Mouse (Mus musculus) adrenal gland, postnatal 25 days (tissue): Measurements from ENCODE around the gene Baiap2. TPM values are rescaled to one million over a fixed set of nuclear protein-coding genes. Genes with fewer than 3 reads are reported as not detected.
A peak's percentile ranks its signal among the peaks of the same experiment; 100 is the strongest.

Experiments used
- DNase-seq: peaks from one replicate; pipeline ENCODE4 v3.0.0; 2021; ENCODE audit warnings: mixed read lengths
- microRNA-seq, 2 experiments: library from miRNA; unstranded; fragments of <30 nt; microRNA quantifications; one replicate each; pipeline ENCODE4 v1.2.0; 2021
- total RNA-seq: library from RNA; stranded (reverse); gene quantifications from 2 replicates; pipeline ENCODE4 v1.2.3, GENCODE M21; 2021

The Baiap2 gene
- total RNA-seq, 1 experiment from 2014 or later: 12.0 TPM

DNA sequence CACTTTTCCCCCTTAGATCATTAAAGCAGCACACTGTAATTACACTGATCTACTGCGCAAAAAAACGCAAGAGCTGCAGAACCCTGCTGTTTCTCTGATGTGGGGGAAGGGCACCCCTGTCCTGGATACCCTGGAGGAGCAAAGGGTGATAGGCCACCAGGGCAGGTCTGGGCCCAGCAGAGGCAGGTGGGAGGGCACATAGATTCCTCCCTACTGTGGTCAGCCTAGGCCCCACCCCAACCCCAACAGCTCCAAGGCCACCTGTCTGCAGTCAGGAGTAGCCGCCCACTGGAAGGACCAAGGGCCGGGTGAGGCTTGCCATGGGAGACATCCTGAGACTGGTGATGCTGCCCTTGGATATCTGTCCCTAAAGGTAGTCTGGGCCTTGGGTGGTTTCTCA is 102.8 kb downstream of the Baiap2 start:
- DNase-seq: no peak

DNA sequence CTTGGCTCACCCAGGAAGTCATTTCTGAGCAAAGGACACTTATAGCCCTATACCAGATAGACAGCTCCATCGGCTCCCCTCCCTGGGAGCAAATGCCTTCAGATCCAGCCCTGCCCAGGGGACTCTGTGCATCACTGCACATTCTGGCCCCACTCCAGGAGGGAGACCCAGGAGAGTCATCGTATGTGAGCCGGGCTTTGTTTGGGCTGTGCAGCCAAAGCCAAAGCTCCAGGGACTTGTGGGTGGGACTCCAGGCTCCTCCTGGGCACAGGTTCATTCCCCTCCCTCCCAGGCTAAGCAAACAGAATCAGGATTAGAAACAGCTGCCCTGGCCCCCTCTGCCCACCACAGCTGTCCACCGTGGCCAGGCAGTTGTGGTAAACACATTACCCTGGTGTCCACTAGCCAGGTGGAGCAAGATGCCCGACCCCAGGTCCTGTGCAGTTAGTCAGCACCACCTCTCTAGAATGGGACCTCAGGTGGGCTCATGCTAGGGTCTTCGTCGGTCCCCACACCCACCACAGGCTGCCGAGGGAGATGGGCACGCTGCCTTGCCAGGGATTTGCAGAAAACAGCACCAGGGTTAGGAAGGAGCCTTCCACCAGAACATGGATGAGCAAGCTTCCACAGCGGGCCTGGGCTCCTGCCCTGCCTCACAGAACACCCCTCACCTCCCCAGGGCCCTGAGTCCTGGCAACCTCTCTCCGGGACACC is 103.4 kb downstream of the Baiap2 start:
- no peak for DNase-seq

DNA sequence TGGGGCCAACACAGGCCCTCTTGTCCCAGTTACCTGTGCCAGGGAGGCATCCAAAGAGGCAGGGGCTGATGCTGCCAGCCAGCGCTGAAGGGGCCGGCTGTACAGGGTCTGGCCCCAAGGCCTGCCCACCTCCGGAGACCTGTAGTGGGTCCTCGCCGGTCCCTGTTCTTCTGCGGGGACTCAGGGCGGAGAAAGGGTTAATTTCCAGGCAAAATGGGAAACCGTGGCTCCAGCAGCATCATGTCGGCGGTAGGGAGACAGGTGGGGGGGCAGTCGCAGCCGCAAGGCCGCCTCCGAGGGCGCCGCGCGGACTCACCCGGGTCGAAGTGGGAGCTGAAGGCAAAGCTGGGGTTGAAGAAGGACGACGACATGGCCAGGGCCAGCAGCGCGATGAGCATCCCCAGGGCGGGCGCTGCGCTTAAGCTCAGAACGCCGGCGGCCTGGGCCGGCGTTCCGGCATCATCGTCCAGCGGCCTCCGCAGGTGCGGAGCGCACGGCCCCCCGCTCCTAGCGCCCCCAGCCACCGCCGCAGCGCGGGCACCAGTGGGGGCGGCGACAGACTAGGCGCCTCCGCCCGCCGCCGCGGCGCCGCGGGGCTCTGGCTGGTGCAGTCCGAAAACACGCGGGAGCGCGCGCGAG is 104.1 kb downstream of the Baiap2 start, which contains the start of gene Aatk:
TSS of gene Aatk (minus strand) at position 615 of the 639 bp plus-strand sequence.
- peak; percentile 41 for DNase-seq

DNA sequence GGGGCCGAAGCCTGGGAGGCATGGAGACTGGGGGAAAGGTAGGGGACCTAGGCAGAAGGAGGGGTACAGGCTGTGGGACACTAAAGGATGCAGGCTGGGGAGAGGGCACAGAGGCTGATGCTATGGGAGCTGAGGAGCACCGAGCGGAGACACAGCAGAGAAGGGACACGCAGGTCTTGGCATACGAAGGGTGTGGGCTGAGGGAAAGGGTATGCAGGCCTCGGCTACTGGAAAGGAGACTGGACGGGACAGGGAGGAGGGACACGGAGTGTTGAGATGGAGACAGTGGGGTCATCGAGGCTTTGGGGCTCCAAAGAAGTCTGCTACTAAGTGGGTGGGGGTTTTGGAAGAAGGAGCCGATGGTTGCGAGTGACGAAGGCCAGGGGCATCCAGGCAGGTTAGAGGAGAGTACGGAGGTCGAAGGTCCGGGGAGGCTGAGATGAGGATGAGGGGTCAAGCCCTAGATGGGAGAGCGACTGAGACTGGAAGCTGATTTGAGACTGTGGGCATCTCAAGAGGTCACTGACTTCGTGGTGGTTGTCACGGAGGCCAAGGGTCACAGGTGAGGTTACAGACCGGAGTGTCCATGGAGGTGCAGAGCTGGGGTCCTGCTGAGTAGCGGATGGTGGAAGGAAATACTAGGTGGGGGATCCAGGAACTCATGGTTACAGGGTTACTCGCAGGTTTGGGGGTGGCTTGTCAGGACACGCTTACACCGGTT is 105.1 kb downstream of the Baiap2 start:
- DNase-seq: no peak

DNA sequence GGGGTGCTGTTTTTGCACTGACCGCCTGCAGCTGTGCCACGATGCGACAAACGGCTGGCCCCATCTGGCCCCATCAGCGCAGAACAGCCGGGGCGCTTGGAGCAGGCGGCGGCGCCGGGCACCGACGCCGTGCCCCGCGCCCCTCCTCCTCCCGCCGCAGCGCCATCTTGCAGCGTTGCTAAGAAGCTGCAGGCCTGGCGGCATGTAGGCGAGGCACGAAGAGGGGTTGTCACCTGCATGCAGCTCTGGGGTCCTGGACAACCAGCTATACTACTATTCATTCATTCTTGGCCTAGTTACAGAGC is 105.6 kb downstream of the Baiap2 start:
- no peak for DNase-seq

DNA sequence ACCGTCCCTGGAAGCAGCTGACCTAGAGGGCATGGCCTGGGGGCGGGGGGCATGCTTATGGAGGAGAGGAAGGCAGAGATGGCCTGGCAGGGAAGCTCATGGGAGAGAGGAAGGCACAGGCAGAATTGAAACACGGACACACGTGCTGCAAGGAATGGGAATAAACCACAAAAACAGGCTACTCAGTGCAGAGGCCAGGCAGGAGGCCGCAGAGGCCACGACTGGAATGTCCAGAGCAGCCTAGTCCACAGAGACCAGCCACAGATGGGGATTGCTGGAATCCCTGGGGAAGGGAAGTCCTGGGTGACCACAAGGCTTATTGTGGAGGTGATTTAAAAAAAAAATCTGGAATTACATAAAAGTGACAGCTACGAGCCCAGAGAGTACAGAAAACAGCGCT is 106.5 kb downstream of the Baiap2 start:
- DNase-seq: no peak

DNA sequence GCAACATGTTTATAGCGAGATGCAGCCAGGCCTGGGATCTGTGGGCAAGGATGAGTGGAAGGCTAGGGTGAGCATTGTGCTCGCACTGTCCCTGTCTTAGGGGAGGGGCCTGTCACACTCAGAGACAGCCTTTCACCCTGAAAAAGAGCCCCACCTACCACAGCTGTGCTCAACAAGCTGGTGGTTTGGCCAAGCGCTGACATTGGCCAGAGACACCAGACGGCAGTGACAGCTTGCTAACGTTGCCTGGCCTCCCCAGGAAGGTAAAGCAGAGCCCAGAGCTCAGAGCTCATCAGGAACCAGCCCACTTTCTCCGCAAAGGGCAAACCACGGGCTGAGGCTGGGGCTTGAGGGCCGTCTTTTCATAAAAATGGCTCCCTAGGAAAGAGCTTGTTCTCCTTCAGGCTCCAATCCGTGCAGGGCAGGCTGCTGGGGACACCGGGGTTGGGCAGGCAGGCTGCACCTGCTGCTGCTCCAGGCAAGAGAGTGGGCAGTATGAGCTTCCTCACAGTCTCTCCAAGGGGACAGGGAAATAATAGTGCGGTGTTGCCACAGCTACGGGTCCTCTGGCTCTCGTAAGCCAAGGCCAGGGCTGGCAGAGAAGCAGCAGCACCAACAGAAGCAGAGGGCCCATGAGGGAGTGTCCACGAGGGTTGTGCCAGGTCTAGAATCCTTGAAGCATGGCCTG is 108.7 kb downstream of the Baiap2 start:
- peak; percentile 53 for DNase-seq

DNA sequence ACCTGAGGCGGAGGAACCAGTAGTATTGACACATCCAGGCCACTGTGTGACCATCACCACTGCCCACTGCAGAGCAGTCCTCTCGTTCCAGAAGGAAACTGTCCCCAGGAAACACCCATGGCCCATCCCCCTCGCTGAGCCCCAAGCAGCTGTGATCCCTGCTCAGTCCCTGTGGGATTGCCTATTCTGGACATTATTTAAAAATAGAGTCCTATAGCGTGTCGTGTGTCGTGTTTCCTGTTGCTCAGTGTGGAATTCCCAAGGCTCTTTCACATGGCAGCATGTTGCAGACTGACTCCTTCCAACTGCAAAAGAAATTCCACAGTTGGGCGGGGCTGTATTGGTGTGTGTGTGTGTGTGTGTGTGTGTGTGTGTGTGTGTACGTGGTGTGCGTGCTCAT is 109.7 kb downstream of the Baiap2 start:
- DNase-seq: no peak

DNA sequence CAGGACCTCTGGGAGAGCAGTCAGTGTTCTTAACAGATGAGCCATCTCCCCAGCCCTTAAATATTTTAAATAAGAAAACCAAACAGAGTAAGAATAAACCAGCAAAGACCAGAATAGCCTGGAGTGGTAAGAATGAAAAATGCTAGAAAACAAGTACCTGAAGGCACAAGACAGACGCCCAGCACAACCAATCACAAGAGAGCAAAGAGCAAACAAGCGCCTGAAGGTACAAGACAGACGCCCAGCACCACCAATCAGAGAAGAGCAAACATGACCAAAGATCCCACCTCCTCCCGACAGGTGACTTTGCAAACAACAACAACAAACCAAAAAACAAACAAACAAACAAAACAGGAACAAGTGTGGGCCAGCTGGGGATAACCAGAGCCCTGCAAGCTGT is 111.3 kb downstream of the Baiap2 start:
- DNase-seq: no peak

DNA sequence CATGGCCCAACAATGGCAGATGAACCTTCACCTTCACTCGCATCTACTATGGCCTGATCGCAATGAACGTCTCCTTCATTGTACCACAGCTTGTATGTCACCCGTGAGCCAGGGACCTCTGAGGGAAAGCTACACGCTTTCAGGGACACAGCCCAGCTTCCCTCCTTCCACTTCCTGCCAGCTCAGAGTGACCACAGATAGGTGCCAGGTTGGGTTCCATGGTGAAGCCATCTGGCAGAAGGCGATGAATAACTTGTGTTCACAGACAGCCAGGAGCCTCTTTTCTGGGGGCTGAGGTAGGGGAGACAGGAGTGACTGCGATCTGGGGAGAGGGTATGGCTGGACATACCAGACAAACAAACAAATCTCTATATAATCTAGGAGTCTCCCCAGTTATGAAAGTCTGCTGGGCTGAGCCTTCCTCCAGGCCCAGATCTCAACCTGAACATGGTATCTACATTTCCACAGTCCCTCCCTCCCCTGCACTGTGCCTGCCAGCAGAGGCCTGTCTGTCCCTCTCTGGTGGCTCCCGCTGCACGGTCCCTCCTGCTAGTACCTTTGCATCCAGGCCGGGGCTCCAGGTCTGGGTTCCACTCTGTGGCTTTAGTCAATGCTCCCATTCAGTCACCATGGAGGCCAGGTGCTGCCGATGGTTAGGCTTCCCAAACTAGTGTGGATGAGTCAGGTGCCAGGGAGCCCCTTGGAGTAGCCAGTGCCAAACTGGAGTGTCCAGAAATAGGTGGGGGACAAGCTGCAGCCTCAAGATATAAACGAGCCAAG is 113.6 kb downstream of the Baiap2 start:
- no peak for DNase-seq

Small RNA genes within 50 kb of the gene (microRNA-seq; reads per million reads assigned to microRNA genes)
- gene Mir3065 (0 reads per million in 2 experiments), gene Mir338 (0 reads per million in 2 experiments)

Other genes with a start within 250 kb of the Baiap2 start
- 33.9 and 43.4 TPM in 2 replicates for gene Chmp6, start 29.3 kb upstream of the Baiap2 start, total RNA-seq
- gene Aatk, start 104.4 kb downstream of the Baiap2 start, total RNA-seq: 11.8 and 15.5 TPM in 2 replicates
- 194 and 411 TPM in 2 replicates for gene Cep131, start 144.1 kb downstream of the Baiap2 start, total RNA-seq
- 17.1 and 18.1 TPM in 2 replicates for gene Tepsin, start 156.0 kb downstream of the Baiap2 start, total RNA-seq
- gene Ndufaf8, start 156.2 kb downstream of the Baiap2 start, total RNA-seq: 57.7 and 60.1 TPM in 2 replicates
- gene Slc38a10, start 208.6 kb downstream of the Baiap2 start, total RNA-seq: 122 and 163 TPM in 2 replicates